Mouse (Mus musculus): ENCODE data around the gene Socs1.

DNA sequence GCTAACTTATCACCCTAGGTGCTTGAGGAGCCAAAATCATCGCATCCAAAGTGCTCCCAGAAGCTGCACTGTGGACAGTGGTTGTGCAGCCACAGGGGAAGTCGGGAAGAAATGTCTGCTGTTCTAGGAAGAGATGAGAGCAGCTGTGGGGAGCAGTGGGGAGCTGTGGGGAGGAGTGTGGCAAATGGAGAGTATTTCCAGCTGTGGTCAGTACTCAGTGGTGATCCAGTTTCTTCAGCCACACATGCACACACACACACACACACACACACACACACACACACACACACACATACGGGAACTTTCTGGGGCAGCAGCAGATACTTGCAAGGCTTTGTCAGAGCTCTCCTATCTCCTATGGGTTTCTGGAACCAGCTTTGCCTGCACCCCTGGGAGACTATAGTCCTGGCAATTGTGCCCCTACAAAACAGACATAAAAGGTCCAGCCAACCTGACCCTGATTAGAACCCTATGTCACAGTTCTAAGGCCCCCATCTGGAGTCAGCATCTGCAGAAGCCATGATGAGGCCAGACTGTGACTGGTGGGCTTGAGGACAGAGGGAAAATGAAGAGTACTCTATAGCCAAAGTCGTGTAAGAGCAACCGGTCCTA, 22.7 kb downstream of the Socs1 start:
- no peak for TF ChIP-seq CTCF (conservative IDR thresholded peaks at IDR 0.05; ENCODE audit: low read length)
- no peak for TF ChIP-seq POU5F1 (IDR thresholded peaks at IDR 0.05; ENCODE audit: borderline replicate concordance, low read length)

Data from E14TG2a.4 (cell line).